Mouse (Mus musculus) hindbrain, embryonic 14.5 days (tissue): ENCODE measurements around the gene Ppib. TPM values are rescaled to one million over a fixed set of nuclear protein-coding genes. Genes with fewer than 3 reads are reported as not detected.

Experiments
- ATAC-seq: fragments of 200-750 bp; cut with Nextera tagmentation; 2 replicates; pipeline ENCODE4 v1.8.0; 2017; ENCODE audit warnings: moderate number of reproducible peaks, mild to moderate bottlenecking, moderate TSS enrichment, moderate library complexity; ENCODE audit not compliant: low FRiP score
- DNase-seq: peaks from one replicate; pipeline ENCODE4 v3.0.0-alpha.2; 2015; ENCODE audit warnings: low spot score
- H3K27ac ChIP-seq: fragments of 300-500 bp; sonication (generic); 2 replicates; pipeline ENCODE4 v1.5.1; 2014; ENCODE audit warnings: mild to moderate bottlenecking, moderate library complexity
- H3K27me3 ChIP-seq: fragments of 300-500 bp; sonication (generic); 2 replicates; pipeline ENCODE4 v1.6.1; 2014; ENCODE audit warnings: mild to moderate bottlenecking, low read length, mixed read lengths; ENCODE audit not compliant: control insufficient read depth, insufficient read depth
- H3K36me3 ChIP-seq: fragments of 300-500 bp; sonication (generic); replicated peaks from 2 replicates; pipeline ENCODE4 v1.6.1; 2014; ENCODE audit not compliant: control insufficient read depth, insufficient read depth
- H3K4me1 ChIP-seq: fragments of 300-500 bp; sonication (generic); replicated peaks from 2 replicates; pipeline ENCODE4 v1.6.1; 2014; ENCODE audit warnings: antibody characterized with exemption, low read length, mixed read lengths; ENCODE audit not compliant: control insufficient read depth, insufficient read depth
- H3K4me2 ChIP-seq: fragments of 300-500 bp; sonication (generic); replicated peaks from 2 replicates; pipeline ENCODE4 v1.6.1; 2014; ENCODE audit warnings: mild to moderate bottlenecking, moderate library complexity
- H3K4me3 ChIP-seq: fragments of 300-500 bp; sonication (generic); replicated peaks from 2 replicates; pipeline ENCODE4 v1.5.1; 2014; ENCODE audit warnings: mild to moderate bottlenecking, low read length
- H3K9ac ChIP-seq: fragments of 300-500 bp; sonication (generic); 2 replicates; pipeline ENCODE4 v1.6.1; 2014
- H3K9me3 ChIP-seq: fragments of 300-500 bp; sonication (generic); 2 replicates; pipeline ENCODE4 v1.6.1; 2016; ENCODE audit warnings: low read length; ENCODE audit not compliant: control insufficient read depth
- WGBS: fragments of 180-500 bp; shearing (Covaris S2); extraction: QIAGEN DNeasy Blood & Tissue Kit; methylation state at CpG from one replicate; pipeline ENCODE4 v1.1.7; 2014; 5-methylcytosine and 5-hydroxymethylcytosine counted together
- polyA plus RNA-seq: library from polyadenylated mRNA; unstranded; fragments of >200 nt; fragmentation: Nextera tagmentation; extraction: Ambion mirVana; gene quantifications from 2 replicates; pipeline ENCODE4 v1.2.1, GENCODE M21; 2014

The Ppib gene
- polyA plus RNA-seq, 1 experiment from 2014 or later = 387 TPM

GRCm38 (mm10) chr9:66068056-66068455, 8.0 kb downstream of the Ppib start:
- H3K9ac ChIP-seq = no peak overlapping the region
- no peak for DNase-seq

GRCm38 (mm10) chr9:66068971-66069391, 9.0 kb downstream of the Ppib start:
- H3K4me1 ChIP-seq = peaks cover 7% of the 10 kb centered on the region
- under 1% methylated on average over 30 of the region's 30 CpGs for WGBS
- peaks cover 32% of the 10 kb centered on the region for H3K36me3 ChIP-seq
- no peak overlapping the region for H3K27ac ChIP-seq
- peak overlapping the region; percentile 88 for H3K4me2 ChIP-seq
- DNase-seq (peak; percentile 39), ATAC-seq (0 out of 2 replicates have a peak, but pooled peaks have one; percentile 67)
- no peaks in the 10 kb centered on the region for H3K9me3 ChIP-seq
- H3K4me3 ChIP-seq = peak overlapping the region; percentile 52
- H3K27me3 ChIP-seq = peaks cover 31% of the 10 kb centered on the region
- H3K9ac ChIP-seq = peak overlapping the region; percentile 66

More at GRCm38 (mm10) chr9:66068056-66068455, 8.0 kb downstream of the Ppib start:
- H3K27me3 ChIP-seq = peaks cover 31% of the 10 kb centered on the region
- 72% methylated on average over 4 of the region's 4 CpGs for WGBS
- H3K27ac ChIP-seq = no peak overlapping the region
- H3K36me3 ChIP-seq = peaks cover 41% of the 10 kb centered on the region
- H3K4me2 ChIP-seq = no peak overlapping the region
- H3K4me1 ChIP-seq = peaks cover 7% of the 10 kb centered on the region
- no peaks in the 10 kb centered on the region for H3K9me3 ChIP-seq
- no peak for ATAC-seq
- no peak overlapping the region for H3K4me3 ChIP-seq

- peaks cover 7% of the 10 kb centered on the region for H3K4me1 ChIP-seq
- H3K36me3 ChIP-seq = peaks cover 26% of the 10 kb centered on the region
- H3K4me3 ChIP-seq = peak within 1 kb of the TSS; percentile 52
- peaks cover 31% of the 10 kb centered on the region for H3K27me3 ChIP-seq
- under 1% methylated on average over 22 of the region's 22 CpGs for WGBS
- ATAC-seq = peak; percentile 86
- no peak within 1 kb of the TSS for H3K27ac ChIP-seq
- H3K9ac ChIP-seq = peak within 1 kb of the TSS; percentile 66
- H3K4me2 ChIP-seq = peak within 1 kb of the TSS; percentile 88
- DNase-seq = peak; percentile 61
- no peaks in the 10 kb centered on the region for H3K9me3 ChIP-seq
These were observed 9.6 kb downstream of the Ppib start, which contains the start of gene Snx22 for GRCm38 (mm10) chr9:66069583-66069982. Gene Snx22, minus strand, starts transcription at chr9:66069719.

GRCm38 (mm10) chr9:66070151-66070550, 10.1 kb downstream of the Ppib start:
- ATAC-seq (no peak), DNase-seq (no peak)
- Histone ChIP-seq H3K4me1 (peaks cover 7% of the 10 kb centered on the region), H3K27ac (no peak overlapping the region), H3K9ac (no peak overlapping the region), H3K27me3 (peaks cover 31% of the 10 kb centered on the region), H3K4me3 (peak overlapping the region; percentile 52; the same call in 1 of the 2 replicates), H3K36me3 (peaks cover 24% of the 10 kb centered on the region), H3K9me3 (no peaks in the 10 kb centered on the region), H3K4me2 (peak overlapping the region; percentile 88; the same call in 1 of the 2 replicates)
- 88% methylated on average over 5 of the region's 5 CpGs for WGBS

- H3K9ac ChIP-seq = no peak overlapping the region
- no peak for DNase-seq
- no peaks in the 10 kb centered on the region for H3K36me3 ChIP-seq
- peaks cover 7% of the 10 kb centered on the region for H3K4me1 ChIP-seq
- no peak for ATAC-seq
- no peak overlapping the region for H3K27ac ChIP-seq
- H3K4me2 ChIP-seq = no peak overlapping the region
- no peaks in the 10 kb centered on the region for H3K9me3 ChIP-seq
- 90% methylated on average over 7 of the region's 7 CpGs for WGBS
- H3K27me3 ChIP-seq = peaks cover 25% of the 10 kb centered on the region
- no peak overlapping the region for H3K4me3 ChIP-seq
These were observed 12.7 kb downstream of the Ppib start for GRCm38 (mm10) chr9:66072754-66073153.

GRCm38 (mm10) chr9:66078072-66078471, 18.1 kb downstream of the Ppib start:
- H3K27ac ChIP-seq = no peak overlapping the region; the same call in 1 of the 2 replicates

GRCm38 (mm10) chr9:66078493-66078892, 18.5 kb downstream of the Ppib start:
- Histone ChIP-seq H3K4me3 (no peak overlapping the region), H3K9me3 (no peaks in the 10 kb centered on the region), H3K4me2 (0 out of 2 replicates have a peak overlapping the region, but pooled peaks have one; percentile 9), H3K4me1 (no peaks in the 10 kb centered on the region), H3K9ac (no peak overlapping the region), H3K27ac (no peak overlapping the region; the same call in 1 of the 2 replicates), H3K27me3 (no peaks in the 10 kb centered on the region), H3K36me3 (no peaks in the 10 kb centered on the region)
- DNase-seq = no peak
- no peak for ATAC-seq
- 12% methylated on average over 14 of the region's 14 CpGs for WGBS

More at GRCm38 (mm10) chr9:66078072-66078471, 18.1 kb downstream of the Ppib start:
- H3K9ac ChIP-seq = no peak overlapping the region
- no peak for ATAC-seq
- DNase-seq = no peak
- H3K9me3 ChIP-seq = no peaks in the 10 kb centered on the region
- H3K4me1 ChIP-seq = no peaks in the 10 kb centered on the region
- WGBS = 77% methylated on average over 3 of the region's 3 CpGs
- no peak overlapping the region for H3K4me3 ChIP-seq
- H3K27me3 ChIP-seq = no peaks in the 10 kb centered on the region
- H3K36me3 ChIP-seq = no peaks in the 10 kb centered on the region
- H3K4me2 ChIP-seq = 0 out of 2 replicates have a peak overlapping the region, but pooled peaks have one; percentile 9

GRCm38 (mm10) chr9:66080804-66081459, 20.9 kb downstream of the Ppib start:
- no peaks in the 10 kb centered on the region for H3K9me3 ChIP-seq
- no peaks in the 10 kb centered on the region for H3K27me3 ChIP-seq
- no peak overlapping the region for H3K27ac ChIP-seq
- H3K9ac ChIP-seq = no peak overlapping the region
- H3K4me2 ChIP-seq = no peak overlapping the region
- DNase-seq (no peak), ATAC-seq (no peak)
- H3K36me3 ChIP-seq = no peaks in the 10 kb centered on the region
- no peak overlapping the region for H3K4me3 ChIP-seq
- WGBS = 84% methylated on average over 3 of the region's 3 CpGs
- no peaks in the 10 kb centered on the region for H3K4me1 ChIP-seq

GRCm38 (mm10) chr9:66081999-66082398, 22.0 kb downstream of the Ppib start:
- ATAC-seq (no peak), DNase-seq (no peak)
- WGBS = 92% methylated on average over 4 of the region's 4 CpGs
- Histone ChIP-seq H3K4me3 (no peak overlapping the region), H3K27me3 (no peaks in the 10 kb centered on the region), H3K4me1 (no peaks in the 10 kb centered on the region), H3K9me3 (no peaks in the 10 kb centered on the region), H3K9ac (no peak overlapping the region), H3K36me3 (peaks cover 9% of the 10 kb centered on the region), H3K4me2 (no peak overlapping the region), H3K27ac (no peak overlapping the region)
